In the genomic region with DNA sequence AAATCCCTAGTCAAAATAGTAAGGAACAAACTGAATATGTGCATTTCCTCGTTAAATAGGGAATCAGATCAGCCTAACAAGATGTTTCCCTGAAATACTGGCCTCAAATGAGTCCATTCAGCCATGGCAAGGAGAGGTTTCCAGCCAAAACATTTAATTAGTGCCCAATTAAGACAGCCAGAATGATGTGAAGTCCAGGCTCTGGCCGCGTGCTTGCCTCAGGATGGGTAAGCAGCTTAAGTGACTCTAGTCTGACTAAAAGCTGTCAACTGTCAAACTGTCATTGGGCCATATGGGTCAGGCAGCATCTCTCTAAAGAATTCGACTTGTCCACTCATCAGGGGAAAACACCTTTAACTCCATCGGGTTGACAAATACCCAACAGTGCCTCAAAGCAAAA, we compare ENCODE assay signal across 20 mouse cellular contexts.
A peak's percentile ranks its signal among the peaks of the same experiment; 100 is the strongest.
DNase-seq lines count a peak whose midpoint lies in the region; ATAC-seq lines count a peak whose summit lies in the region.
"Had no signal": no experiment of that assay in that cellular context is flagged by ENCODE, and none has a peak within 500 bp of the region (broad histone marks: within the 10 kb centered on the region; RNA-seq: fewer than 3 reads in every experiment).

No protein-coding gene starts in this region.

- ATAC-seq in frontal cortex, adult (ENCODE audit: low TSS enrichment) = 0 out of 2 replicates have a peak, but pooled peaks have one; percentile 20
- peak; percentile 32; the same call in 1 of the 2 replicates for ATAC-seq in midbrain, embryonic 15.5 days (replicated peaks)
- peak; percentile 89 for ATAC-seq in forebrain, embryonic 15.5 days (replicated peaks)
- ATAC-seq in megakaryocyte, adult 5-6 weeks (ENCODE audit: poor library complexity, severe bottlenecking) = no peak
- ATAC-seq: intestine, embryonic 15.5 days had no signal

- 40% methylated on average over 5 of the region's 5 CpGs for WGBS in midbrain, embryonic 15.5 days
- 61% methylated on average over 5 of the region's 5 CpGs for WGBS in midbrain, embryonic 10.5 days
- WGBS in forebrain, embryonic 15.5 days = 7% methylated on average over 5 of the region's 5 CpGs

- intact Hi-C loops in gastrocnemius, postnatal 14 days (cut with DNase I; ENCODE audit: low total_unique reads) = no loop called here

- no peaks in the 10 kb centered on the region for H3K9me3 ChIP-seq in midbrain, embryonic 15.5 days
- no peaks in the 10 kb centered on the region for H3K9me3 ChIP-seq in midbrain, embryonic 10.5 days (replicated peaks)
- H3K9me3 ChIP-seq in forebrain, embryonic 15.5 days = no peaks in the 10 kb centered on the region
- H3K9me3 ChIP-seq: embryonic facial prominence, embryonic 15.5 days; heart, embryonic 13.5 days; intestine, embryonic 15.5 days; limb, embryonic 13.5 days; liver, embryonic 13.5 days had no signal

- no peak for DNase-seq in frontal cortex, adult 2 months (ENCODE audit: extremely low spot score in 1 of 2, low spot score in 1 of 2)
- DNase-seq in midbrain, embryonic 10.5 days (ENCODE audit: low spot score) = no peak
- DNase-seq in retina, postnatal 1 day = peak; percentile 94
- no peak for DNase-seq in gastrocnemius, postnatal 14 days
- DNase-seq: cerebellum, adult 2 months; heart, adult 18-20 months; liver, embryonic 13.5 days; lung, embryonic 14.5 days; lung, postnatal 36 days; spleen, adult 18-20 months; thymus, postnatal 36 days had no signal

- peaks cover 5% of the 10 kb centered on the region; the same call in 1 of the 2 replicates for H3K4me1 ChIP-seq in midbrain, embryonic 15.5 days
- H3K4me1 ChIP-seq in midbrain, embryonic 10.5 days = no peaks in the 10 kb centered on the region
- H3K4me1 ChIP-seq in forebrain, embryonic 15.5 days = peaks cover 10% of the 10 kb centered on the region
- H3K4me1 ChIP-seq: embryonic facial prominence, embryonic 15.5 days; heart, embryonic 13.5 days; intestine, embryonic 15.5 days; limb, embryonic 13.5 days; liver, embryonic 13.5 days had no signal

- no peaks in the 10 kb centered on the region for H3K27me3 ChIP-seq in midbrain, embryonic 15.5 days (replicated peaks)
- H3K27me3 ChIP-seq in midbrain, embryonic 10.5 days (ENCODE audit: low read depth, poor library complexity, severe bottlenecking) = no peaks in the 10 kb centered on the region
- H3K27me3 ChIP-seq in forebrain, embryonic 15.5 days = no peaks in the 10 kb centered on the region
- H3K27me3 ChIP-seq: CH12.LX; embryonic facial prominence, embryonic 15.5 days; heart, embryonic 13.5 days; intestine, embryonic 15.5 days; limb, embryonic 13.5 days; liver, embryonic 13.5 days had no signal

- no peak overlapping the region for H3K4me3 ChIP-seq in midbrain, embryonic 15.5 days
- no peak overlapping the region for H3K4me3 ChIP-seq in midbrain, embryonic 10.5 days
- H3K4me3 ChIP-seq in forebrain, embryonic 15.5 days = no peak overlapping the region
- H3K4me3 ChIP-seq: embryonic facial prominence, embryonic 15.5 days; heart, embryonic 13.5 days; intestine, embryonic 15.5 days; limb, embryonic 13.5 days; liver, embryonic 13.5 days had no signal

- H3K36me3 ChIP-seq in midbrain, embryonic 15.5 days (replicated peaks) = no peaks in the 10 kb centered on the region
- H3K36me3 ChIP-seq in midbrain, embryonic 10.5 days = no peaks in the 10 kb centered on the region
- H3K36me3 ChIP-seq in forebrain, embryonic 15.5 days = no peaks in the 10 kb centered on the region
- H3K36me3 ChIP-seq: embryonic facial prominence, embryonic 15.5 days; heart, embryonic 13.5 days; intestine, embryonic 15.5 days; limb, embryonic 13.5 days; liver, embryonic 13.5 days had no signal

- H3K27ac ChIP-seq in midbrain, embryonic 15.5 days = no peak overlapping the region
- no peak overlapping the region for H3K27ac ChIP-seq in midbrain, embryonic 10.5 days (replicated peaks)
- peak overlapping the region; percentile 56 for H3K27ac ChIP-seq in forebrain, embryonic 15.5 days (replicated peaks)
- H3K27ac ChIP-seq: embryonic facial prominence, embryonic 15.5 days; heart, embryonic 13.5 days; intestine, embryonic 15.5 days; limb, embryonic 13.5 days; liver, embryonic 13.5 days had no signal

- no peak overlapping the region for H3K4me2 ChIP-seq in midbrain, embryonic 15.5 days
- H3K4me2 ChIP-seq in forebrain, embryonic 15.5 days (replicated peaks) = no peak overlapping the region
- H3K4me2 ChIP-seq: embryonic facial prominence, embryonic 15.5 days; heart, embryonic 13.5 days; intestine, embryonic 15.5 days; limb, embryonic 13.5 days; liver, embryonic 13.5 days; lung, embryonic 14.5 days had no signal

- H3K9ac ChIP-seq in midbrain, embryonic 15.5 days = no peak overlapping the region
- H3K9ac ChIP-seq in forebrain, embryonic 15.5 days (replicated peaks) = no peak overlapping the region
- H3K9ac ChIP-seq: embryonic facial prominence, embryonic 15.5 days; heart, embryonic 13.5 days; intestine, embryonic 15.5 days; limb, embryonic 13.5 days; liver, embryonic 13.5 days; lung, embryonic 14.5 days had no signal
